Mouse (Mus musculus) CH12.LX (cell line): ENCODE results near the gene Abr. TPM values are rescaled to one million over a fixed set of nuclear protein-coding genes. Genes with fewer than 3 reads are reported as not detected.

ENCODE experiments used
- DNase-seq: peaks from one replicate; pipeline ENCODE4 v3.0.0-alpha.2; 2013; ENCODE audit errors: extremely low read depth
- H3K27ac ChIP-seq: 2 replicates; pipeline ENCODE4 v1.5.1; 2012; ENCODE audit warnings: low read depth, mild to moderate bottlenecking, control low read depth, moderate library complexity; ENCODE audit not compliant: insufficient read depth
- H3K27me3 ChIP-seq: replicated peaks from 2 replicates; pipeline ENCODE3; 2012; ENCODE audit warnings: inconsistent platforms
- H3K36me3 ChIP-seq, 2 experiments: replicated peaks in 1 of 2; 2 replicates each; pipeline versions ENCODE3 to v1.6.1; 2012; ENCODE audit warnings: inconsistent platforms in 1 of 2, low read length in 1 of 2, mild to moderate bottlenecking in 1 of 2, mixed read lengths in 1 of 2, moderate library complexity in 1 of 2; ENCODE audit not compliant: control insufficient read depth in 1 of 2, insufficient read depth in 1 of 2
- H3K4me1 ChIP-seq, 2 experiments: 2 replicates each; pipeline ENCODE4 v1.6.1; 2012; ENCODE audit warnings: inconsistent platforms in 1 of 2, moderate library complexity in 1 of 2; ENCODE audit not compliant: insufficient read depth in 2 of 2, control insufficient read depth in 1 of 2
- H3K4me2 ChIP-seq: 2 replicates; pipeline ENCODE4 v1.6.1; 2012; ENCODE audit warnings: low read depth, mild to moderate bottlenecking, control low read depth; ENCODE audit not compliant: poor library complexity, insufficient read depth, severe bottlenecking
- H3K4me3 ChIP-seq, 3 experiments: fragments of 150-350 bp in 1 of 3; sonication (generic) in 1 of 3; replicated peaks in 1 of 3; 2 replicates each; pipeline versions ENCODE3 to v1.5.1; 2011 to 2012; ENCODE audit warnings: low read depth in 2 of 3, low read length in 2 of 3, mild to moderate bottlenecking in 2 of 3, moderate library complexity in 2 of 3, control low read depth in 1 of 3, improper control_type of control experiment in 1 of 3, inconsistent platforms in 1 of 3, mixed read lengths in 1 of 3; ENCODE audit not compliant: poor library complexity in 1 of 3
- H3K79me2 ChIP-seq: replicated peaks from 2 replicates; pipeline ENCODE4 v1.6.1; 2012; ENCODE audit warnings: mild to moderate bottlenecking, moderate library complexity; ENCODE audit not compliant: control insufficient read depth, poor library complexity, insufficient read depth, severe bottlenecking; ENCODE audit errors: extremely low read depth
- H3K9ac ChIP-seq: 2 replicates; pipeline ENCODE4 v1.6.1; 2012; ENCODE audit warnings: low read depth, mild to moderate bottlenecking, control low read depth, moderate library complexity; ENCODE audit not compliant: insufficient read depth
- H3K9me3 ChIP-seq: replicated peaks from 2 replicates; pipeline ENCODE3; 2012; ENCODE audit warnings: low read length, inconsistent platforms, mixed read lengths
- BHLHE40 ChIP-seq: IDR thresholded peaks from 2 replicates; pipeline ENCODE4 v1.6.1; 2011; ENCODE audit warnings: mild to moderate bottlenecking, low read depth, low read length, improper control_type of control experiment
- CHD1 ChIP-seq: IDR thresholded peaks from 2 replicates; pipeline ENCODE4 v1.6.1; 2012; ENCODE audit warnings: low read depth, low read length, improper control_type of control experiment, inconsistent platforms
- CTCF ChIP-seq, 2 experiments: IDR thresholded peaks in 1 of 2; conservative IDR thresholded peaks in 1 of 2; 2 replicates each; pipeline ENCODE4 v1.5.1; 2011 to 2012; ENCODE audit warnings: low read depth in 2 of 2, low read length in 2 of 2, improper control_type of control experiment in 1 of 2, inconsistent platforms in 1 of 2, mild to moderate bottlenecking in 1 of 2, moderate library complexity in 1 of 2
- ELF1 ChIP-seq: IDR thresholded peaks from 2 replicates; pipeline ENCODE4 v1.6.1; 2014; ENCODE audit warnings: low read depth, mild to moderate bottlenecking, inconsistent platforms, low read length, improper control_type of control experiment
- EP300 ChIP-seq: IDR thresholded peaks from 2 replicates; pipeline ENCODE4 v1.6.1; 2011; ENCODE audit warnings: low read length, improper control_type of control experiment
- ETS1 ChIP-seq: conservative IDR thresholded peaks from 2 replicates; pipeline ENCODE4 v1.6.1; 2012; ENCODE audit warnings: low read depth, mild to moderate bottlenecking, inconsistent platforms, low read length, improper control_type of control experiment, moderate library complexity
- JUND ChIP-seq: conservative IDR thresholded peaks from 2 replicates; pipeline ENCODE4 v1.6.1; 2011; ENCODE audit warnings: low read depth, low read length, improper control_type of control experiment
- MAX ChIP-seq: IDR thresholded peaks from 2 replicates; pipeline ENCODE4 v1.6.1; 2011; ENCODE audit warnings: low read length, improper control_type of control experiment
- MEF2A ChIP-seq: IDR thresholded peaks from 2 replicates; pipeline ENCODE4 v1.6.1; 2014; ENCODE audit warnings: low read depth, mild to moderate bottlenecking, inconsistent platforms, low read length, improper control_type of control experiment, borderline replicate concordance
- MXI1 ChIP-seq: IDR thresholded peaks from 2 replicates; pipeline ENCODE4 v1.6.1; 2011; ENCODE audit warnings: mild to moderate bottlenecking, low read depth, low read length, improper control_type of control experiment
- MYC ChIP-seq: IDR thresholded peaks from 2 replicates; pipeline ENCODE4 v1.6.1; 2011; ENCODE audit warnings: low read depth, mild to moderate bottlenecking, improper control_type of control experiment, low read length
- NELFE ChIP-seq: IDR thresholded peaks from 2 replicates; pipeline ENCODE4 v1.6.1; 2011; ENCODE audit warnings: low read depth, low read length, improper control_type of control experiment
- NRF1 ChIP-seq: IDR thresholded peaks from 2 replicates; pipeline ENCODE4 v1.6.1; 2014; ENCODE audit warnings: low read depth, mild to moderate bottlenecking, inconsistent platforms, low read length, improper control_type of control experiment, moderate library complexity
- POLR2AphosphoS2 ChIP-seq: IDR thresholded peaks from 2 replicates; pipeline ENCODE4 v1.6.1; 2011; ENCODE audit warnings: low read depth, low read length, improper control_type of control experiment
- RAD21 ChIP-seq: IDR thresholded peaks from 2 replicates; pipeline ENCODE4 v1.6.1; 2011; ENCODE audit warnings: low read depth, mild to moderate bottlenecking, low read length, improper control_type of control experiment, moderate library complexity
- RCOR1 ChIP-seq: conservative IDR thresholded peaks from 2 replicates; pipeline ENCODE4 v1.6.1; 2012; ENCODE audit warnings: low read depth, mild to moderate bottlenecking, inconsistent platforms, low read length, improper control_type of control experiment
- SIN3A ChIP-seq: IDR thresholded peaks from 2 replicates; pipeline ENCODE4 v1.6.1; 2012; ENCODE audit warnings: low read length, improper control_type of control experiment, inconsistent platforms
- SMC3 ChIP-seq: IDR thresholded peaks from 2 replicates; pipeline ENCODE4 v1.6.1; 2011; ENCODE audit warnings: low read depth, low read length, improper control_type of control experiment
- TBP ChIP-seq: conservative IDR thresholded peaks from 2 replicates; pipeline ENCODE4 v1.6.1; 2011; ENCODE audit warnings: low read depth, low read length, improper control_type of control experiment
- ZC3H11A ChIP-seq: IDR thresholded peaks from 2 replicates; pipeline ENCODE4 v1.6.1; 2012; ENCODE audit warnings: low read depth, mild to moderate bottlenecking, inconsistent platforms, low read length, improper control_type of control experiment
- ZKSCAN1 ChIP-seq: IDR thresholded peaks from 2 replicates; pipeline ENCODE4 v1.6.1; 2012; ENCODE audit warnings: low read depth, inconsistent platforms, low read length, improper control_type of control experiment, borderline replicate concordance
- ZMIZ1 ChIP-seq: IDR thresholded peaks from 2 replicates; pipeline ENCODE4 v1.6.1; 2012; ENCODE audit warnings: low read depth, mild to moderate bottlenecking, inconsistent platforms, low read length, improper control_type of control experiment
- dilution Hi-C: fragments of 300-500 bp; cut with MboI; formaldehyde crosslinking; loops from 2 replicates; pipeline ENCODE4 v1.14.3; 2020; ENCODE audit warnings: low sequenced_read_pairs; ENCODE audit not compliant: extremely low pct_unique_long_range_greater_than_20kb, extremely low pct_ligation_motif_present
- in situ Hi-C: fragments of 300-500 bp; cut with MboI; formaldehyde crosslinking; loops from 3 replicates; pipeline ENCODE4 v1.14.3; 2019; ENCODE audit warnings: low sequenced_read_pairs, low pct_ligation_motif_present, low pct_unique_long_range_greater_than_20kb, mixed read lengths
- polyA plus RNA-seq: library from polyadenylated mRNA; unstranded; fragments of >175 nt; gene quantifications from 2 replicates; pipeline ENCODE4 v1.2.1, GENCODE M21; 2012; ENCODE audit warnings: low read depth; ENCODE audit not compliant: insufficient read length
- total RNA-seq, 2 experiments: library from RNA; depleted of rRNA; stranded (reverse); fragments of 300-350 nt in 1 of 2; fragments of >200 nt in 1 of 2; gene quantifications; 2 replicates each; pipeline ENCODE4 v1.2.3; 2012 to 2014

Abr gene
- total and polyA plus RNA-seq, 3 experiments, result 21.0 to 49.5 (median 37.4) TPM

GRCm38 (mm10) chr11:76525646-76526351 lies 96.3 kb downstream of the Abr start:
- H3K9ac ChIP-seq, result no peak overlapping the region
- H3K79me2 ChIP-seq, result no peaks in the 10 kb centered on the region
- H3K4me1 ChIP-seq, result peaks cover 14 to 30% of the 10 kb centered on the region in 2 experiments
- no peak for DNase-seq
- H3K27me3 ChIP-seq, result no peaks in the 10 kb centered on the region
- dilution Hi-C loops, result no loop called here
- no peak for TF ChIP-seq CTCF (conservative IDR thresholded peaks at IDR 0.05 in 1 of 2, IDR thresholded peaks at IDR 0.05 in 1 of 2; ENCODE audit: low read depth in 2 of 2, low read length in 2 of 2)
- H3K36me3 ChIP-seq, result no peaks in the 10 kb centered on the region
- H3K9me3 ChIP-seq, result no peaks in the 10 kb centered on the region
- H3K4me2 ChIP-seq, result no peak overlapping the region
- in situ Hi-C loops, result no loop called here
- H3K27ac ChIP-seq, result no peak overlapping the region
- no peak overlapping the region for H3K4me3 ChIP-seq

GRCm38 (mm10) chr11:76524947-76525346 lies 97.2 kb downstream of the Abr start:
- H3K27me3 ChIP-seq, result peaks cover 6% of the 10 kb centered on the region
- in situ Hi-C loops, result no loop called here
- peak; percentile 85 for DNase-seq

DNA sequence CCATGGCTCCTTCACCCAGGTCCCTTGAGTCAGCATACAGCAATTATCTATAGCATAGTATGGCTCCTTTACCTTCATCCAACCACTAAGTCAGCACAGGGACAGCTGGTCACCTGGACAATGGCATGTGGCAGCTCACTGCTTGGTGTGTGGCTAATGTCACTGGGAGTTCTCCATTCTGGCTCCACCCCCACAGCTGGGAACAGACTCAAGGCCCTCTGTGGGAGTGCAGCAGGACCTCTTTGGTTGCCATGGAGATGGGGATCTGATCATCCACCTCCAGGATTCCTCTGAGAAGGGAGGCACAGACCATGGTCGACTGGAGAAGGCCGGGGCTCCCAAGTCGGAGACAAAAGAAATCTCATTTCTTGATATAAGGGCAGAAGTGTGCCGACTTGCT lies 98.8 kb downstream of the Abr start:
- Histone ChIP-seq H3K79me2 (no peaks in the 10 kb centered on the region), H3K4me3 (no peak overlapping the region), H3K9ac (no peak overlapping the region), H3K27ac (no peak overlapping the region), H3K36me3 (no peaks in the 10 kb centered on the region), H3K27me3 (peaks cover 6% of the 10 kb centered on the region), H3K4me1 (peaks cover 0 to 7% of the 10 kb centered on the region in 2 experiments; a peak in 1 of 4 replicates), H3K9me3 (no peaks in the 10 kb centered on the region), H3K4me2 (no peak overlapping the region)
- no peak for DNase-seq
- in situ Hi-C loops, result no loop called here
- TF ChIP-seq ETS1 (no peak), MYC (no peak), NELFE (no peak), JUND (no peak), EP300 (no peak), ZKSCAN1 (no peak), RCOR1 (no peak), POLR2AphosphoS2 (no peak), ELF1 (no peak), TBP (no peak), SIN3A (no peak), ZMIZ1 (no peak), MEF2A (no peak)
- dilution Hi-C loops, result no loop called here

More at GRCm38 (mm10) chr11:76524947-76525346, 97.2 kb downstream of the Abr start:
- no peak overlapping the region for H3K27ac ChIP-seq
- no peak overlapping the region for H3K9ac ChIP-seq
- no peak overlapping the region for H3K4me2 ChIP-seq
- TF ChIP-seq SMC3 (peak; percentile 94), BHLHE40 (peak; percentile 79), SIN3A (0 out of 2 replicates have a peak, but pooled peaks have one; percentile 19), ZKSCAN1 (no peak), MYC (peak; percentile 86; the same call in 1 of the 2 replicates), CTCF (conservative IDR thresholded peaks at IDR 0.05 in 1 of 2, IDR thresholded peaks at IDR 0.05 in 1 of 2; ENCODE audit: low read depth in 2 of 2, low read length in 2 of 2) (peak; percentile 97 to 98), RAD21 (peak; percentile 90), POLR2AphosphoS2 (no peak), MAX (peak; percentile 76), CHD1 (no peak), JUND (0 out of 2 replicates have a peak, but pooled peaks have one; percentile 8), ZC3H11A (peak; percentile 64), MXI1 (peak; percentile 34; the same call in 1 of the 2 replicates), MEF2A (no peak; the same call in 1 of the 2 replicates), NRF1 (no peak)
- TF ChIP-seq, all 38 proteins: peak for 10
- no peak overlapping the region for H3K4me3 ChIP-seq
- dilution Hi-C loops, result no loop called here
- no peaks in the 10 kb centered on the region for H3K9me3 ChIP-seq
- no peaks in the 10 kb centered on the region for H3K79me2 ChIP-seq
- no peaks in the 10 kb centered on the region for H3K36me3 ChIP-seq
- peaks cover 7 to 21% of the 10 kb centered on the region in 2 experiments for H3K4me1 ChIP-seq
